Mouse (Mus musculus) intestine, postnatal 0 days (tissue): ENCODE results near the gene Rab8b. TPM values are rescaled to one million over a fixed set of nuclear protein-coding genes. Genes with fewer than 3 reads are reported as not detected.
A peak's percentile ranks its signal among the peaks of the same experiment; 100 is the strongest.
"Not testable (repeated sequence)": the region's sequence is repeated elsewhere in the genome, so short reads cannot be mapped to it uniquely, and the experiment has no call there.

Experiments
- ATAC-seq: fragments of 200-750 bp; cut with Nextera tagmentation; 2 replicates; pipeline ENCODE4 v1.8.0; 2017; ENCODE audit warnings: mild to moderate bottlenecking, moderate TSS enrichment, moderate library complexity
- H3K27ac ChIP-seq: fragments of 300-500 bp; sonication (generic); 2 replicates; pipeline ENCODE4 v1.5.1; 2014; ENCODE audit warnings: mild to moderate bottlenecking, low read depth, low read length, moderate library complexity
- H3K27me3 ChIP-seq: fragments of 300-500 bp; sonication (generic); replicated peaks from 2 replicates; pipeline ENCODE4 v1.6.1; 2014; ENCODE audit warnings: low read length, mixed read lengths; ENCODE audit not compliant: control insufficient read depth, insufficient read depth
- H3K36me3 ChIP-seq: fragments of 300-500 bp; sonication (generic); 2 replicates; pipeline ENCODE4 v1.6.1; 2014; ENCODE audit warnings: mild to moderate bottlenecking, moderate library complexity; ENCODE audit not compliant: control insufficient read depth, insufficient read depth
- H3K4me1 ChIP-seq: fragments of 300-500 bp; sonication (generic); replicated peaks from 2 replicates; pipeline ENCODE4 v1.6.1; 2014; ENCODE audit warnings: antibody characterized with exemption, low read length, mixed read lengths; ENCODE audit not compliant: control insufficient read depth, insufficient read depth
- H3K4me2 ChIP-seq: fragments of 300-500 bp; sonication (generic); replicated peaks from 2 replicates; pipeline ENCODE4 v1.6.1; 2014; ENCODE audit warnings: low read depth, mild to moderate bottlenecking, moderate library complexity
- H3K4me3 ChIP-seq: fragments of 300-500 bp; sonication (generic); 2 replicates; pipeline ENCODE4 v1.5.1; 2014; ENCODE audit warnings: low read depth, low read length
- H3K9ac ChIP-seq: fragments of 300-500 bp; sonication (generic); 2 replicates; pipeline ENCODE4 v1.6.1; 2014; ENCODE audit warnings: mild to moderate bottlenecking, low read depth, low read length
- H3K9me3 ChIP-seq: fragments of 300-500 bp; sonication (generic); 2 replicates; pipeline ENCODE4 v1.6.1; 2016; ENCODE audit warnings: mixed run types; ENCODE audit not compliant: control insufficient read depth
- CTCF ChIP-seq: sonication (generic); IDR thresholded peaks from 2 replicates; pipeline ENCODE4 v1.5.1; 2016; ENCODE audit warnings: low read depth, mild to moderate bottlenecking, control low read depth, antibody characterized with exemption, moderate library complexity
- whole genome bisulfite sequencing: fragments of 180-500 bp; shearing (Covaris S2); extraction: QIAGEN DNeasy Blood & Tissue Kit; methylation state at CpG from one replicate; pipeline ENCODE4 v1.1.7; 2014; 5-methylcytosine and 5-hydroxymethylcytosine counted together
- polyA plus RNA-seq: library from polyadenylated mRNA; unstranded; fragments of >200 nt; fragmentation: Nextera tagmentation; extraction: Ambion mirVana; gene quantifications from 2 replicates; pipeline ENCODE4 v1.2.1, GENCODE M21; 2015

The Rab8b gene
- polyA plus RNA-seq, 1 experiment from 2014 or later: 16.2 TPM

DNA sequence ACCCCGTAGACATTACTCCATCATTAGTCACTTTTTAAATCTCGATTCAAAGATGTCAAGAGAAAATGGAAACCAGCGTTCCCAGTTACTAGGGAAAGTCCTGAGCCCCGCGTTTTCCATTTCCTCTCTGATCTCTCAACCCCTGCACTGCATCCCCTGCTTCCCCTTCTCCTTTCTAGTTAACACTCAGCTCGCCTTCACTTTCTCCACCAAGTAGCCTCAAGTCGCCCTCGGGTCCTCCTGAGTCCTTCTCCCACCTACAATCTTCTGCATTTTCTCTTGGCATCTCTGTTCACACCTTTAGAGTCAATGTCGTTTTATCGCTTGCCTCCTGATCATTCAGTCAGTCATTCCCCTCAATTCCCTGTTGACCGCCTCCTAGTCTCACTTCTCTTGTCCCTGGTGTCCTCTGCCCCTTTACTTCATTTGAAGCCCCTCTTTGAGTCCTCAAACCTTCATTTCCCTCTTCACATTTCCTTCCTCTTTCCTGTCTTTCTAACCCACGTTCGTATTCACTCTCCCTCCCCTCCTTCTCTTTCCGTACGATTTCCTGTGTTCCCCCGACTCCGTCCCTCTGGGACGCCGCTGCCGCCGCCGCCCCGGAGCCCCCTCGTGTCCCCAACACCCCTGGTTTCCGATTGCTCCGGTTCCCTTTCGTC lies 686 bp downstream of the Rab8b start:
- no peak for ATAC-seq
- Histone ChIP-seq H3K36me3 (no peaks in the 10 kb centered on the region), H3K4me2 (peak overlapping the region; percentile 72), H3K4me1 (peaks cover 22% of the 10 kb centered on the region), H3K4me3 (peak overlapping the region; percentile 91), H3K27me3 (no peaks in the 10 kb centered on the region), H3K27ac (peak overlapping the region; percentile 86), H3K9me3 (no peaks in the 10 kb centered on the region), H3K9ac (peak overlapping the region; percentile 73)
- WGBS: 2% methylated on average over 27 of the region's 27 CpGs
- TF ChIP-seq CTCF: no peak

DNA sequence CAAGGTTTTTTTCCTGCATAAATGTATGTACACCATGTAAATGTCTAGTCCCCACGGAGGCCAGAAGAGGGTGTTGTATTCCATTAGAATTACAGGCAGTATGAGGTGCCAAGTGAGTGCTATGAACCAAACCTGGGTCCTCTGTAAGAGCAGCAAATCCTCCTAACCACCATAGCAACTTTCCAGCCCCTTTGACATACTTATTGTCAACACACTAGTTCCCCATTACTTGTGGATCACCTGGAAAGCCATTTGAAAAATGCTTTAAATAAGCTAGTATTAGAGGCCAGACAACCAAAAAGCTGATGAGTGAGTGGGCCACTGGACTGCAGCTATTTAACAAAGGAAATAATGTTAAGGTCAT lies 1.6 kb downstream of the Rab8b start:
- 70% methylated on average over 1 of the region's 1 CpGs for WGBS
- Histone ChIP-seq H3K4me2 (peak overlapping the region; percentile 72; the same call in 1 of the 2 replicates), H3K4me1 (peaks cover 22% of the 10 kb centered on the region), H3K9me3 (no peaks in the 10 kb centered on the region), H3K27me3 (no peaks in the 10 kb centered on the region), H3K4me3 (0 out of 2 replicates have a peak overlapping the region, but pooled peaks have one; percentile 91), H3K9ac (no peak overlapping the region), H3K27ac (no peak overlapping the region), H3K36me3 (no peaks in the 10 kb centered on the region)
- ATAC-seq: no peak
- no peak for TF ChIP-seq CTCF

DNA sequence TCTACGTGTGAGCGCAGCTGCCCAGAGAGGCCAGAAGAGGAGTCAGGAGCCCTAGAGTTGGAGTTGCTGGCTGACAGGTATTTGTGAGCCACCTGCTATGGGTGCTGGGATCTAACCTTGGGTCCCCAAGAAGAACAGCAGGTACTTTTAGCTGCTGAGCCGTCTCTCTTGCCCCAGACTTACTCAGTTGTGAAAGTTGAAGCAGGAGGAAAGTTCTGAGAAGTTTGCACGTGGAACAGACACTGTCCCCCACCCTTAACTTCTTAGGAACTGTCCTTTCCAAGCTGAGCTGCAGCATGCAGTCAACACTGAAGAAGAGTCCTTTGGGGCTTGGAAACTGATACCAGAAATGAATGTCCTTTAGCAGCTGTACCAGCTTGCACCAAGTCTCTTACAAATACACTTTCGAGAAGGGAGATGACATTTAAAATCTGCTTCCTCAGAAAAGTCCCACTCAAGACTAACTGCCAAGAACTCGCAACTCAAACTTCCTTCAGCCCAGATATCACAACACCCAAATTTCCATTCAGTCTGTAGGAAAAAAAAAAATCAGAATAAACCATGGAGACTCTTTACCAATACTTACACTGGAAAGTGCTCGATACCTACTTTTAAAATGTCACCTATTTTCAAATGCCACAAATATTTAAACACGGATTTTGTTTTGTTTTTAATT lies 2.1 kb downstream of the Rab8b start:
- no peak overlapping the region for H3K4me3 ChIP-seq
- TF ChIP-seq CTCF: no peak
- ATAC-seq: no peak
- H3K4me2 ChIP-seq: no peak overlapping the region
- H3K9me3 ChIP-seq: no peaks in the 10 kb centered on the region
- 86% methylated on average over 8 of the region's 8 CpGs for WGBS
- peaks cover 22% of the 10 kb centered on the region for H3K4me1 ChIP-seq
- no peak overlapping the region for H3K9ac ChIP-seq
- H3K36me3 ChIP-seq: no peaks in the 10 kb centered on the region
- H3K27me3 ChIP-seq: no peaks in the 10 kb centered on the region
- peak overlapping the region; percentile 78; the same call in 1 of the 2 replicates for H3K27ac ChIP-seq

GRCm38 (mm10) chr9:66915869-66916785 lies 3.4 kb downstream of the Rab8b start:
- 0 out of 2 replicates have a peak overlapping the region, but pooled peaks have one; percentile 1 for H3K4me2 ChIP-seq

GRCm38 (mm10) chr9:66915401-66915800 lies 4.1 kb downstream of the Rab8b start:
- Histone ChIP-seq H3K9ac (no peak overlapping the region), H3K4me1 (peaks cover 22% of the 10 kb centered on the region), H3K4me2 (peak overlapping the region; percentile 10; the same call in 1 of the 2 replicates), H3K27ac (peak overlapping the region; percentile 78; the same call in 1 of the 2 replicates), H3K36me3 (peaks cover 3% of the 10 kb centered on the region; the same call in 1 of the 2 replicates), H3K9me3 (no peaks in the 10 kb centered on the region), H3K4me3 (no peak overlapping the region), H3K27me3 (no peaks in the 10 kb centered on the region)
- WGBS: 64% methylated on average over 5 of the region's 5 CpGs
- TF ChIP-seq CTCF: no peak
- no peak for ATAC-seq

More at GRCm38 (mm10) chr9:66915869-66916785, 3.4 kb downstream of the Rab8b start:
- Histone ChIP-seq H3K36me3 (peaks cover under 1% of the 10 kb centered on the region; the same call in 1 of the 2 replicates), H3K27ac (peak overlapping the region; percentile 78), H3K9ac (no peak overlapping the region), H3K27me3 (no peaks in the 10 kb centered on the region), H3K9me3 (no peaks in the 10 kb centered on the region), H3K4me3 (no peak overlapping the region), H3K4me1 (peaks cover 22% of the 10 kb centered on the region)
- no peak for TF ChIP-seq CTCF
- ATAC-seq: peak; percentile 42
- WGBS: 53% methylated on average over 9 of the region's 9 CpGs

GRCm38 (mm10) chr9:66914540-66914939 lies 4.9 kb downstream of the Rab8b start:
- no peak overlapping the region for H3K4me2 ChIP-seq
- no peak overlapping the region for H3K9ac ChIP-seq
- WGBS: 77% methylated on average over 3 of the region's 3 CpGs
- no peak for ATAC-seq
- 0 out of 2 replicates have a peak overlapping the region, but pooled peaks have one; percentile 37 for H3K27ac ChIP-seq
- H3K36me3 ChIP-seq: peaks cover 3% of the 10 kb centered on the region; the same call in 1 of the 2 replicates
- no peak for TF ChIP-seq CTCF
- no peak overlapping the region for H3K4me3 ChIP-seq
- H3K4me1 ChIP-seq: peaks cover 22% of the 10 kb centered on the region
- no peaks in the 10 kb centered on the region for H3K9me3 ChIP-seq
- H3K27me3 ChIP-seq: no peaks in the 10 kb centered on the region

DNA sequence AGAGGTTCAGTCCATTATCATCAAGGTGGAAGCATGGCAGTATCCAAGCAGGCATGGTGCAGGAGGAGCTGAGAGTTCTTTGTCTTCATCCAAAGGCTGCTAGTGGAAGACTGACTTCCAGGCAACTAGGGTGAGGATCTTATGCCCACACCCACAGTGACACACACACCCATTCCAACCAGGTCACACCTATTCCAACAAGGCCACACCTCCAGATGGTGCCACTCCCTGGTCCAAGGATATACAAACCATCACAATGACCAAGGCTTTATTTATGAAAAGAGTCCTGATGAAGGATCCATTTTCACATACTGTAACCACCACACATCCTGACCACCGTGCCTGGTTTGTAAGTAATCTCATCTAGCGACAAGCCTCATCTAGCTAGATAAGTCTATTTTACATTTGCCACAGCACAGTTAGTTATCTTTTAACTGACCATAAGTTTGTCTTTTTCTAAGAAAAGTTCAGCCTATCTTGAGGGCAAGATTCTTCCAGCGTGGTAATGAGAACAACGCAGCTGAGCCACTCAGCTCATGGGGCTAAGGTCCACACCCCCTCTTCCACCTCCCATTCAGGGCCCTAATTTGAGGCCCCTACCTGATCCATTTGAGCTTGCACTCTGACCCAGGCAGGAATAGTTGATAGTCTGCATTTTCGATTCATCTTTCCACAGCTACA lies 6.1 kb downstream of the Rab8b start:
- not testable (repeated sequence) for H3K36me3 ChIP-seq
- peak; percentile 90 for ATAC-seq
- peak overlapping the region; percentile 46; the same call in 1 of the 2 replicates for H3K27ac ChIP-seq

More for the DNA sequence above, 6.1 kb downstream of the Rab8b start:
- not testable (repeated sequence) for H3K4me3 ChIP-seq, H3K9me3 ChIP-seq, H3K9ac ChIP-seq, H3K27me3 ChIP-seq, H3K4me2 ChIP-seq
- 44% methylated on average over 5 of the region's 5 CpGs for WGBS
- H3K4me1 ChIP-seq: peaks cover 22% of the 10 kb centered on the region
